In the genomic region with DNA sequence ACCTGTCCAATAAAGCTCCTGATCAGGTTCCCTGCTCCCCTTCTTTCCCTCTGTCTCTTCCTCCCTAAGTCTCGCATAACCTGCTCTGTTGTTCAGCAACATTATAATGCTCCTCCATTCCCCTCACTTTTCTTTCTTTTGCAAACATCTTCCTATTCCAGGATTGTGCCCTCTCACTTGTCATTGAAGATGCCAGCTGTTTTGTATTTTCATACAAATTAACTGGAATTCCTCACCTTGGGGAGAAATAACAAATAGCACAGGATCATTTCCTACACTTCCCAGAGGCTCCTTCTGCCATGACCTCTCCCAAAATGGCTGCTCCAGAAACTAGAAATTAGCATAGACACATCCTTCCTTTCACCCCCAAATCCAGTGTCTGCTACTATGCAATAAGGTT, we compare ENCODE assay signal across 26 mouse cellular contexts.
"Had no signal": no experiment of that assay in that cellular context is flagged by ENCODE, and none has a peak within 500 bp of the region (broad histone marks: within the 10 kb centered on the region; RNA-seq: fewer than 3 reads in every experiment).

No protein-coding gene starts in this region.

- H3K36me3 ChIP-seq: embryonic facial prominence, embryonic 10.5 days; embryonic facial prominence, embryonic 12.5 days; embryonic facial prominence, embryonic 13.5 days; embryonic facial prominence, embryonic 15.5 days; forebrain, embryonic 10.5 days; forebrain, embryonic 12.5 days; forebrain, embryonic 15.5 days had no signal

- H3K27ac ChIP-seq: embryonic facial prominence, embryonic 10.5 days; embryonic facial prominence, embryonic 12.5 days; embryonic facial prominence, embryonic 13.5 days; embryonic facial prominence, embryonic 15.5 days; forebrain, embryonic 10.5 days; forebrain, embryonic 12.5 days; forebrain, embryonic 13.5 days; forebrain, embryonic 15.5 days; gastrocnemius, adult 2 months; heart, adult 2 months had no signal

- H3K27me3 ChIP-seq: embryonic facial prominence, embryonic 12.5 days; embryonic facial prominence, embryonic 13.5 days; embryonic facial prominence, embryonic 15.5 days; forebrain, embryonic 12.5 days; forebrain, embryonic 13.5 days; forebrain, embryonic 15.5 days had no signal

- H3K9ac ChIP-seq: embryonic facial prominence, embryonic 12.5 days; embryonic facial prominence, embryonic 13.5 days; embryonic facial prominence, embryonic 15.5 days; forebrain, embryonic 12.5 days; forebrain, embryonic 13.5 days; forebrain, embryonic 15.5 days; forebrain, postnatal 0 days had no signal

- H3K4me1 ChIP-seq: embryonic facial prominence, embryonic 10.5 days; embryonic facial prominence, embryonic 12.5 days; embryonic facial prominence, embryonic 13.5 days; embryonic facial prominence, embryonic 15.5 days; forebrain, embryonic 10.5 days; forebrain, embryonic 12.5 days; forebrain, embryonic 13.5 days; forebrain, embryonic 15.5 days had no signal

- DNase-seq: cerebellum, adult 9-11 months; cerebellum, postnatal 10 days; cerebellum, postnatal 14 days; cerebellum, postnatal 25 days; cerebellum, postnatal 36 days; embryo, embryonic 11 days; forebrain, postnatal 0 days; gastrocnemius, adult 2 months; gastrocnemius, postnatal 10 days; gastrocnemius, postnatal 14 days; gastrocnemius, postnatal 25 days; gastrocnemius, postnatal 36 days; heart, adult 11 months; heart, adult 18-20 months; heart, adult 2 months had no signal

- H3K9me3 ChIP-seq: embryonic facial prominence, embryonic 10.5 days; embryonic facial prominence, embryonic 12.5 days; embryonic facial prominence, embryonic 13.5 days; embryonic facial prominence, embryonic 15.5 days; forebrain, embryonic 10.5 days; forebrain, embryonic 12.5 days; forebrain, embryonic 13.5 days; forebrain, embryonic 15.5 days had no signal

- H3K4me2 ChIP-seq: embryonic facial prominence, embryonic 12.5 days; embryonic facial prominence, embryonic 13.5 days; embryonic facial prominence, embryonic 15.5 days; forebrain, embryonic 12.5 days; forebrain, embryonic 13.5 days; forebrain, embryonic 15.5 days had no signal

- H3K4me3 ChIP-seq: embryonic facial prominence, embryonic 10.5 days; embryonic facial prominence, embryonic 12.5 days; embryonic facial prominence, embryonic 13.5 days; embryonic facial prominence, embryonic 15.5 days; erythroblast, embryonic 14.5 days; forebrain, embryonic 10.5 days; forebrain, embryonic 12.5 days; forebrain, embryonic 13.5 days; forebrain, embryonic 15.5 days; gastrocnemius, adult 2 months; heart, adult 2 months had no signal

- ATAC-seq: forebrain, embryonic 13.5 days; forebrain, embryonic 14.5 days; forebrain, embryonic 15.5 days; forebrain, embryonic 16.5 days; forebrain, postnatal 0 days had no signal
